Mouse (Mus musculus): ENCODE data around the gene Ush1g. TPM values are rescaled to one million over a fixed set of nuclear protein-coding genes. Genes with fewer than 3 reads are reported as not detected.

Gene Ush1g
- polyA plus RNA-seq, 1 experiment from 2014 or later = not detected

- peaks cover 28% of the 10 kb centered on the region for H3K27me3 ChIP-seq (ENCODE audit: control insufficient read depth, insufficient read depth, low read depth, low read length)
- peak within 1 kb of the TSS; percentile 58 for H3K9ac ChIP-seq (ENCODE audit: low read length)
- under 1% methylated on average over 44 of the region's 44 CpGs for WGBS
Observed at GRCm38 (mm10) chr11:115297214-115297826, 24.5 kb downstream of the Ush1g start, which contains the start of gene Fads6. TSS of gene Fads6 (minus strand) at chr11:115297663.

GRCm38 (mm10) chr11:115296471-115297210, 25.2 kb downstream of the Ush1g start:
- no peak overlapping the region for H3K27ac ChIP-seq (ENCODE audit: low read length)
- peaks cover 10% of the 10 kb centered on the region for H3K4me1 ChIP-seq (replicated peaks; ENCODE audit: control insufficient read depth, insufficient read depth, low read length)
- no peaks in the 10 kb centered on the region for H3K36me3 ChIP-seq (ENCODE audit: control insufficient read depth, insufficient read depth, low read length)
- 49% methylated on average over 21 of the region's 21 CpGs for WGBS
- H3K9ac ChIP-seq (ENCODE audit: low read length) = peak overlapping the region; percentile 58
- no peaks in the 10 kb centered on the region for H3K9me3 ChIP-seq (ENCODE audit: control insufficient read depth, low read length)
- peak overlapping the region; percentile 49 for H3K4me3 ChIP-seq (ENCODE audit: low read length)
- no peak for ATAC-seq (ENCODE audit: low read depth)
- peak overlapping the region; percentile 71 for H3K4me2 ChIP-seq (ENCODE audit: low read depth, low read length)
- peaks cover 28% of the 10 kb centered on the region for H3K27me3 ChIP-seq (ENCODE audit: control insufficient read depth, insufficient read depth, low read depth, low read length)

More at GRCm38 (mm10) chr11:115297214-115297826, 24.5 kb downstream of the Ush1g start, which contains the start of gene Fads6:
- H3K36me3 ChIP-seq (ENCODE audit: control insufficient read depth, insufficient read depth, low read length) = no peaks in the 10 kb centered on the region
- H3K9me3 ChIP-seq (ENCODE audit: control insufficient read depth, low read length) = no peaks in the 10 kb centered on the region
- peaks cover 4% of the 10 kb centered on the region for H3K4me1 ChIP-seq (replicated peaks; ENCODE audit: control insufficient read depth, insufficient read depth, low read length)
- ATAC-seq (ENCODE audit: low read depth) = peak; percentile 65
- H3K4me2 ChIP-seq (ENCODE audit: low read depth, low read length) = peak within 1 kb of the TSS; percentile 71
- H3K27ac ChIP-seq (ENCODE audit: low read length) = no peak within 1 kb of the TSS
- peak within 1 kb of the TSS; percentile 49 for H3K4me3 ChIP-seq (ENCODE audit: low read length)

- Histone ChIP-seq H3K4me2 (ENCODE audit: low read depth, low read length) (no peak overlapping the region), H3K9me3 (ENCODE audit: control insufficient read depth, low read length) (no peaks in the 10 kb centered on the region), H3K9ac (ENCODE audit: low read length) (no peak overlapping the region), H3K27ac (ENCODE audit: low read length) (no peak overlapping the region), H3K27me3 (ENCODE audit: control insufficient read depth, insufficient read depth, low read depth, low read length) (peaks cover 28% of the 10 kb centered on the region), H3K36me3 (ENCODE audit: control insufficient read depth, insufficient read depth, low read length) (no peaks in the 10 kb centered on the region), H3K4me1 (replicated peaks; ENCODE audit: control insufficient read depth, insufficient read depth, low read length) (peaks cover 10% of the 10 kb centered on the region), H3K4me3 (ENCODE audit: low read length) (no peak overlapping the region)
- no peak for ATAC-seq (ENCODE audit: low read depth)
- WGBS = 79% methylated on average over 11 of the region's 11 CpGs
Observed at GRCm38 (mm10) chr11:115295939-115296338, 25.9 kb downstream of the Ush1g start.

- Histone ChIP-seq H3K27ac (ENCODE audit: low read length) (peak overlapping the region; percentile 24), H3K9ac (ENCODE audit: low read length) (no peak overlapping the region), H3K9me3 (ENCODE audit: control insufficient read depth, low read length) (no peaks in the 10 kb centered on the region), H3K4me3 (ENCODE audit: low read length) (no peak overlapping the region), H3K36me3 (ENCODE audit: control insufficient read depth, insufficient read depth, low read length) (no peaks in the 10 kb centered on the region), H3K27me3 (ENCODE audit: control insufficient read depth, insufficient read depth, low read depth, low read length) (peaks cover 14% of the 10 kb centered on the region), H3K4me2 (ENCODE audit: low read depth, low read length) (no peak overlapping the region), H3K4me1 (replicated peaks; ENCODE audit: control insufficient read depth, insufficient read depth, low read length) (peaks cover 16% of the 10 kb centered on the region)
- ATAC-seq (ENCODE audit: low read depth) = no peak
- 41% methylated on average over 14 of the region's 14 CpGs for WGBS
Observed at GRCm38 (mm10) chr11:115292631-115293375, 29.0 kb downstream of the Ush1g start.

GRCm38 (mm10) chr11:115291503-115291902, 30.3 kb downstream of the Ush1g start:
- Histone ChIP-seq H3K27me3 (ENCODE audit: control insufficient read depth, insufficient read depth, low read depth, low read length) (peaks cover 2% of the 10 kb centered on the region; the same call in 1 of the 2 replicates), H3K9me3 (ENCODE audit: control insufficient read depth, low read length) (no peaks in the 10 kb centered on the region), H3K4me1 (replicated peaks; ENCODE audit: control insufficient read depth, insufficient read depth, low read length) (peaks cover 13% of the 10 kb centered on the region), H3K4me2 (ENCODE audit: low read depth, low read length) (no peak overlapping the region), H3K9ac (ENCODE audit: low read length) (no peak overlapping the region), H3K36me3 (ENCODE audit: control insufficient read depth, insufficient read depth, low read length) (no peaks in the 10 kb centered on the region), H3K4me3 (ENCODE audit: low read length) (no peak overlapping the region), H3K27ac (ENCODE audit: low read length) (peak overlapping the region; percentile 2; the same call in 1 of the 2 replicates)
- no peak for ATAC-seq (ENCODE audit: low read depth)
- WGBS = 66% methylated on average over 10 of the region's 10 CpGs

GRCm38 (mm10) chr11:115290919-115291318, 30.9 kb downstream of the Ush1g start:
- no peak overlapping the region for H3K4me2 ChIP-seq (ENCODE audit: low read depth, low read length)
- H3K36me3 ChIP-seq (ENCODE audit: control insufficient read depth, insufficient read depth, low read length) = no peaks in the 10 kb centered on the region
- peak overlapping the region; percentile 76 for H3K27ac ChIP-seq (ENCODE audit: low read length)
- no peaks in the 10 kb centered on the region for H3K9me3 ChIP-seq (ENCODE audit: control insufficient read depth, low read length)
- H3K9ac ChIP-seq (ENCODE audit: low read length) = no peak overlapping the region
- no peak overlapping the region for H3K4me3 ChIP-seq (ENCODE audit: low read length)
- peak; percentile 91 for ATAC-seq (ENCODE audit: low read depth)
- H3K4me1 ChIP-seq (replicated peaks; ENCODE audit: control insufficient read depth, insufficient read depth, low read length) = peaks cover 13% of the 10 kb centered on the region
- no peaks in the 10 kb centered on the region; the same call in 1 of the 2 replicates for H3K27me3 ChIP-seq (ENCODE audit: control insufficient read depth, insufficient read depth, low read depth, low read length)
- WGBS = 38% methylated on average over 6 of the region's 6 CpGs

- Histone ChIP-seq H3K9me3 (ENCODE audit: control insufficient read depth, low read length) (no peaks in the 10 kb centered on the region), H3K4me1 (replicated peaks; ENCODE audit: control insufficient read depth, insufficient read depth, low read length) (peaks cover 13% of the 10 kb centered on the region), H3K27me3 (ENCODE audit: control insufficient read depth, insufficient read depth, low read depth, low read length) (no peaks in the 10 kb centered on the region), H3K4me3 (ENCODE audit: low read length) (no peak overlapping the region), H3K9ac (ENCODE audit: low read length) (no peak overlapping the region), H3K36me3 (ENCODE audit: control insufficient read depth, insufficient read depth, low read length) (no peaks in the 10 kb centered on the region), H3K27ac (ENCODE audit: low read length) (peak overlapping the region; percentile 76), H3K4me2 (ENCODE audit: low read depth, low read length) (no peak overlapping the region)
- ATAC-seq (ENCODE audit: low read depth) = no peak
- 84% methylated on average over 1 of the region's 1 CpGs for WGBS
Observed at GRCm38 (mm10) chr11:115290314-115290713, 31.5 kb downstream of the Ush1g start.

- H3K27ac ChIP-seq (ENCODE audit: low read length) = peak overlapping the region; percentile 76; the same call in 1 of the 2 replicates
- no peak overlapping the region for H3K4me2 ChIP-seq (ENCODE audit: low read depth, low read length)
- 69% methylated on average over 8 of the region's 8 CpGs for WGBS
- peaks cover 13% of the 10 kb centered on the region for H3K4me1 ChIP-seq (replicated peaks; ENCODE audit: control insufficient read depth, insufficient read depth, low read length)
- no peaks in the 10 kb centered on the region for H3K9me3 ChIP-seq (ENCODE audit: control insufficient read depth, low read length)
- H3K4me3 ChIP-seq (ENCODE audit: low read length) = no peak overlapping the region
- no peak for ATAC-seq (ENCODE audit: low read depth)
- no peaks in the 10 kb centered on the region for H3K36me3 ChIP-seq (ENCODE audit: control insufficient read depth, insufficient read depth, low read length)
- no peaks in the 10 kb centered on the region for H3K27me3 ChIP-seq (ENCODE audit: control insufficient read depth, insufficient read depth, low read depth, low read length)
- H3K9ac ChIP-seq (ENCODE audit: low read length) = no peak overlapping the region
Observed at GRCm38 (mm10) chr11:115289885-115290284, 32.0 kb downstream of the Ush1g start.

- peaks cover 13% of the 10 kb centered on the region for H3K4me1 ChIP-seq (replicated peaks; ENCODE audit: control insufficient read depth, insufficient read depth, low read length)
- no peak overlapping the region for H3K9ac ChIP-seq (ENCODE audit: low read length)
- no peak overlapping the region for H3K4me2 ChIP-seq (ENCODE audit: low read depth, low read length)
- no peak overlapping the region for H3K27ac ChIP-seq (ENCODE audit: low read length)
- no peaks in the 10 kb centered on the region for H3K36me3 ChIP-seq (ENCODE audit: control insufficient read depth, insufficient read depth, low read length)
- H3K27me3 ChIP-seq (ENCODE audit: control insufficient read depth, insufficient read depth, low read depth, low read length) = no peaks in the 10 kb centered on the region
- 84% methylated on average over 2 of the region's 2 CpGs for WGBS
- ATAC-seq (ENCODE audit: low read depth) = no peak
- no peaks in the 10 kb centered on the region for H3K9me3 ChIP-seq (ENCODE audit: control insufficient read depth, low read length)
- no peak overlapping the region for H3K4me3 ChIP-seq (ENCODE audit: low read length)
Observed at GRCm38 (mm10) chr11:115288305-115288704, 33.5 kb downstream of the Ush1g start.

All from lung, embryonic 16.5 days (tissue).